Mouse (Mus musculus) cerebellum, postnatal 10 days (tissue): ENCODE measurements at regions not wholly inside any gene's neighbourhood (a gene's known extent, or its start where the extent isn't known, plus 50 kb on each side); places are given as distances from the start of the nearest gene placed in this dataset.

ENCODE experiments used
- DNase-seq, 2 experiments: peaks; one replicate each; pipeline ENCODE4 v3.0.0; 2021; ENCODE audit warnings: mixed read lengths in 2 of 2

DNA sequence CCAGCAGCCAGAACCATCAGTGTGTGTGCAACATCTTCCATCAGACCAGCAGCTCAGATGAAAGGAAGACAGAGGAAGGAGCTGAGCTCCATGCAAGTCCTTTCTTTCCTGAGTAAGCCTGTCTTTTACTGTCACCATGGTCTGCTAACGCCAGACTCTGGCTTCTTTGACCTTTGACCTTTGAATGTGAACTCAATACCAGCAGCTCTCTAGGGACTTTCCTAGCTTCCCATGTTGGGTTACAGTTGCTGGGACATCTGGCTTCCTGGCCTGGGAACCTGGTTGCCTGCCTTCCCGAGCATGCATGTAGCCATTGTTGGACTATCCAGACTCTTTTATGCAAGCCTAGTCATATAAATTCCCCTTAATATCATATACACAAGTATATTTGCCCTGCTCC is 492.3 kb downstream of the Tmem132b start:
- no peak for DNase-seq

DNA sequence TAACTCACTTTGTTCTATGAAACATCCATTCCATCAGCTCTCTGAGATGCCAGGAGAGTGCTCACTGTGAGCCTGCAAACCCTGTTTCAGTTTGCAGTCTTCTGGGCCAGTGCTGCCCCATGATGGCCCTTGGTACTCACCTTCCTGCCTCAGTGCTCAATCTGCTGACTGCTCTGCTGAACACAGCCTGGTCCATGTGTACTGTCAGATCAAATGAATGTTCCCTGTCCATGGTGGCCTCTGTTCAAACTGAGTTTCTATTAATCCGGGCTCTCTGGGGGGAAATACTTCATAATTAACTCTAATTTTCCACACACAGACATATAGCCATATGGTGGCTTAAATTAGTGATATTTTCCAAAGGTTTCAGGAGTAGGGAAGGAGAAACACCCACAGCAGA is 503.3 kb downstream of the Tmem132b start:
- peak; percentile 8 to 22 for DNase-seq

- peak; percentile 21 to 28 for DNase-seq
Measured at GRCm38 (mm10) chr5:126036686-126037085, 505.1 kb downstream of the Tmem132b start.

DNA sequence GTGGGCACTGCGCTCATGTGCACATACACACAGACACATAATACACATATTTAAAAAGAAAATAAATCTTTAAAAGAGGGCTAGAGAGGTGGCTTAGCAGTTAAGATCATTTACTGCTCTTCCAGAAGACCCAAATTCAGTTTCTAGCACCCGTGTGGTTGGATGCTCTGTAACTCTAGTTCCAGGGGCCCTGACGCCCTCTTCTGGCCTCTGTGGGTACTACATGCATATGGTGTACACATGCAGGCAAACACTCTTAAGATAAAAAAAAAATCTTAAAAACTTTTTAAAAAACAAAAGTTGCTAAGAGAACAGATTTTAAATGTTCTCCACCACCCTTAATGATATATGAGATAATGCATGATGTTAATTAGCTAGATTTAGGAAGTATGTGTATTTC is 514.2 kb downstream of the Tmem132b start:
- DNase-seq, result peak; percentile 18 to 35

- peak; percentile 28 to 41 for DNase-seq
Measured at GRCm38 (mm10) chr5:126063644-126064043, 532.1 kb downstream of the Tmem132b start.

GRCm38 (mm10) chr5:126079281-126079838 is 547.8 kb downstream of the Tmem132b start:
- DNase-seq, result peak; percentile 40 to 47

DNA sequence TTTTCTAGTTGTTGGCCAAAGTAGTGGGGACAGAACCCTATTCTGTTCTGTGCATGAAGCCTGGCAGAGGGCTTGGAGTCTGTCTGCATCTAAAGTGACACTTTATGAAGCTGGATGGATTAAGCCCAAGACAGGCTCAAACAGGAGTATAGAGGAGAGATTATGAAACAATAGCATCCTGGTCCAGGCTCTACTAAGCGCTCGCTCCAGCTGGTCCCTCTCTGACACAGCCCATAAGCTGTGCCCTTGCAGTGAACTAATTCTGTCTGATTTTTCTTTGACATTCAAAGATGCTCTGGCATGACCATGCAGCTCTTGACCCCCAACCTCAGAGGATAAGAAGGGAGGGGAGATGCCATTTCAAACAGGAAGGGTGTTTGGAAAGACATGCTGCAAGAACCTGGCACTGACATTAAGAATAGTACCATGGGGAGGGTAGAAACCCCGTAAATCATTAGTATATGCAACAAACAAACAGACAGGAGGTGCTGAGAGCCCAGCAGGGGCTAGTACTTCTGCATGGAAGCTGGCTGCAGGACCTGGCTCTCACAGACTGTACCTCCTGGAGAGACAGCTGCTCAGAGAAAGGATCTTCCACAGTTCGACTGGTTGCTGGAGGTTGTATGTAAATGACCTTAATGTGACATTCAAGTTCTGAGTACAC is 556.8 kb downstream of the Tmem132b start:
- peak; percentile 53 to 71 for DNase-seq

DNA sequence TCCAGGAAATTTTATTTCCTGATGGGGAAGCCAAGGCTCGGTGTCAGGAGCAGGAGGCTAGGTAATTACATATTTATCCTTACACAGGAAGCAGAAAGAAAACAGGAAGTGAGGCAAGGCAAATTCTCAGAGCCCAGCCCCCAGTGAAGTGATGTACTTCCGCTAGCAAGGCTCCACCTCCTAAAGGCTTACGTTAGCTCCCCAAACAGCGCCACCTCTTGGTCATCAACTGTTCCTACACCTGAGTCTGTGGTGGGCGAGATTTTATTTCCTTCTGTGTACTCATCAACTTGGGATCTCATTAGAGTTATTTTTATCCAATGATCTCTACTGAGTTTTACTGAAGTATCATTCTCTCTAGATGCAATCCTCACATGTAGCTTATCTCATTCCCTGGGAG is 561.6 kb downstream of the Tmem132b start:
- DNase-seq, result peak in 1 of 2 experiments; percentile 11

- peak; percentile 57 to 62 for DNase-seq
Measured at GRCm38 (mm10) chr5:126096616-126097261, 565.2 kb downstream of the Tmem132b start.

DNA sequence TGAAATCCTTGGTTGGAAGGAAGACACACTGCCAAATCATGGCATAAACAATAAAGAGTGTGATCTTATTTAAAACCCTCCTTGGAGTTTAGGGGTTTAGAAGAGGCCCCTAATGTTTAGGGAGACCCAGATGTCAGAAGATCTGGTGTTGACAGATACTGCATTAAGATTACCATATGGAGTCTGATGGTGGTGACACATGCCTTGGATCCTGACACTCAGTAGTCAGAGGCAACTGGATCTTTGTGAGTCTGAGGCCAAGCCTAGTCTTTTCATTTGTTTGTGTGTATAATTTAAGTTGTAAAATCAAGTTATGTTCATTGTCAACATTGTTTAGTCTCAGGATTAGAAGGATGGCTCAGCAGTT is 565.7 kb downstream of the Tmem132b start:
- no peak for DNase-seq

- no peak for DNase-seq
Measured at GRCm38 (mm10) chr5:126098433-126098832, 566.9 kb downstream of the Tmem132b start.

DNA sequence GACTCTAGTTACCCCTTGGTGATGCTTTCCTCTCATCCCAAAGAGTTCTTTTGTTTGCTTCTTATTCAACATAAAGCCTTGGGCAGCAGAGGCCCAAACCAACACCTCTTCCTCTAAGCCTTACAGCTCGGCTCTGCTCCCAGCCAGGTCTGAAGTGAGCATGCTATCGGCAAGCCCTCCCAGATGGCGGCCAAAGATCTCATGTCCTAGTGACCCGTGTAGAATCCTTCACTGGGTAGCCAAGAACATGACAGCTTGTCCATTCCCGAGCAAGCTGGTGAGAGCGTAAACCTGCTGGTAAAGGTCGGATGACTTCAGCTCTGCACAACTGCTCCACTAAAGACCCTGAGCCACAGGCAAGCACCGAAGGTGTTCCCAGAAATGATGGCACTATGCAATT is 568.4 kb downstream of the Tmem132b start:
- peak; percentile 63 to 64 for DNase-seq

GRCm38 (mm10) chr5:126104464-126104863 is 572.9 kb downstream of the Tmem132b start:
- no peak for DNase-seq

DNA sequence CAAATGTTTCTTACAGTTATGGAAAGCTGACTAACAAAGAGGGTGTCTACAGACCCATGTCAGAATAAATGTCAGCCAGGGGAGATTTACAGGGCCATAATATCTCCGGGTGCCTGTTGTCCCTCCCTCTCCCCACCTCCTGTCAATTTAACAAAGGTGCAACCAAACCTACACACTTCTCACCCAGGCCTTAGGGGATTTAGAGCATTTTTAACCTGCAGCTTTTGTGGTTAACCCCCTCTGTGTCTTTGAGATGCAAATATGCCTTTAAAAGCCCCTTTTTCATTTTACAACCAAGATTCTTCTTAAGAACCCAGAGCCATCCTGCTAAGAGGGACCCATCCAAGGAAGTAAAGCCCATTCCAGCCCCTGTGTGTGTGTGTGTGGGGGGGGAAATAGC is 573.3 kb downstream of the Tmem132b start:
- DNase-seq, result no peak

DNA sequence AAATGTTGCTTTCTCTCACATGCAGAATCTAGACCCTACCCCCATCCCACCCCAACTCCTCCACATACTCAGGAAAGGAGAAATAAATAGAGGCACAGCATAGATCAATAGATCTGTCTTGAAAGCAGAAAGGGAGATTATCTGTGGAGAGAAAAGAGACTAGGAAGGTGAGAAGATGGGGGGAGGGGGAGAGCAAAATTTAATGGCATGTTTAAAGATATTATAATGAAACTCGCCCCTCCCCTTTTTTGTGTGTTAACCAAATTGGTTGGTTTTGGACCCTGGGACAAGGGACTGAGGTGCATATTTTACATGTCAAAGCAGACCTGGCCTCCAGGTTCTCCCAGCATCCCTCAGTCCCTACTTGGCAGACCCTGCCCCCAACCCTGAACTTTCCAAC is 573.9 kb downstream of the Tmem132b start:
- no peak for DNase-seq

GRCm38 (mm10) chr5:126107020-126107419 is 575.4 kb downstream of the Tmem132b start:
- DNase-seq, result no peak

DNA sequence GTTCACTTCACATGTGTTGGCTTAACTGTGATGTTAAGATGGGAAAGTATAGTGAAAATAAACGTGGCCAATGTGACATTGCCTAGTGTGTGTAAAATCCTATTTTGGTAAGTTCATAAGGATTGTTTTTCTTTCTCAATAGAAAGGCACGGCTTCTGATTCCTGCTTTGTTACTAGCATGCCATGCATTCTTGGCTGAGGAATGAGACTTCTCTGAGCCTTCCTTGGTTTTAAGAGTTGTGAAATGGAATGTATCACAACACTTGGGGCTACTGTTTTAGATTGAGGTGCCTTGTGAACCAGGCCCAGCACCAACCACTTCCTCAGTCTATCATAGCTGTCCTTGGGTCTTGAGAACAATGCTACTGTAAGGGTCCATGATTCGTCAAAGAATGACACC is 577.3 kb downstream of the Tmem132b start:
- DNase-seq, result no peak

DNA sequence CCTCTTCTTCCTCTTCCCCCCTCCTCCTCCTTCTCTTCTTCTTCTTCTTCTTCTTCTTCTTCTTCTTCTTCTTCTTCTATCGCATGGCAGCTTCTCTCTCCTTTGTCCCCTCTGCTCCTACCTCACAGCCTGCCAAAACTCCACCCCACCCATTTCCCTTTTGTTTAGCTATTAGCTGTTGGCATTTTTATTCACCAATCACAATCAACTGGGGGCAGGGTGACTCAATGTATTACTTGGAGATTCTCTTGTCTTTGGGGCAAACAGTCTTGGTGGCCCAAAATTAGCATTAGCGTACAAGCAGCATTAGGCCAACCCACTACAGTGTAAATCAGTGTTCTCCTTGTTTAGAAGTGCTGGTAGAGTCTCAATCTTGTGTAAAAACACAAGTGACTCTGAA is 585.7 kb downstream of the Tmem132b start:
- no peak for DNase-seq

- no peak for DNase-seq
Measured at GRCm38 (mm10) chr5:126117906-126118521, 586.4 kb downstream of the Tmem132b start.

GRCm38 (mm10) chr5:126118731-126119130 is 587.2 kb downstream of the Tmem132b start:
- no peak for DNase-seq

DNA sequence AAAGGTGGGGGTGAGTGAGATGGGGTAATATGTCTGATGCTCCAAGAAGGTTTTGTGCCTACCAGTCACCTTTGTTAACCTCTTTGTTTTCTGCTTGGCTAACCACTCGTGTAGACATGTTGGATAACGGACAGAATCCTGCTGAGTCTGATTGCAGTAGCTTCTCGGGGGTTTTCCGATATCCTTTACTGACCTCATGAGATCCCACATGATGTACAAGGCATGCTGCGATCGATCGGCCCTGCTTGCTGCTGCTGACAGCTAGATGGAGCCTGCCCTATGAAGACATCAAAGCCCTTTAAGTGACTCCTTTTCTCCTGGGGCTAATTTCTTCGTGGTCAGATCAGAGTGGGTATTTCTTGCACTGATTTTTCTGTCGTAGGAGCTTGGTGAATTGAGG is 591.6 kb downstream of the Tmem132b start:
- DNase-seq, result peak; percentile 8 to 19

DNA sequence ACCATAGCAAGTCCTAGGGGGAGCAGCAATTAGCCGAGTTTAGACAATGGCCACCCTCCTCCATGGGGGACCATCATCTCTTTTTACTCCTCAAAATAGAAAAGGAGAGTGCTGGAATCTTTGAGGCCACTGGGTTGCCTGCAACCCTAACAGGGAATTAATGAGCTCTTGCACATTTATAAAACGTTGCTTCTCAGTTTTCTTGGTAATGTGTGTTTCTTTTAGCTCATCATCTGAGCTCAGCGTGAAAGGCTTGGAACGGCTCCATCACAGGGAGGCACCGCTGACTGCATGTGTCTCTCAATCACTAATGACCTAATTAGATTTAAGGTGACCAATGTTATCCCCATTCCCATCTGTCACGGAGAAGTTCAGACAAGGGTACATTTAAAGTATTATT is 595.9 kb downstream of the Tmem132b start:
- DNase-seq, result peak; percentile 52 to 62

- DNase-seq, result no peak
Measured at GRCm38 (mm10) chr5:126148908-126149307, 617.3 kb downstream of the Tmem132b start.
